Mouse (Mus musculus): ENCODE measurements around the gene Dchs2.

GRCm38 (mm10) chr3:83110163-83110562 is 17.6 kb upstream of the Dchs2 start:
- TF ChIP-seq POLR2A (IDR thresholded peaks at IDR 0.05; ENCODE audit: borderline replicate concordance, insufficient read depth, low read length) (no peak), CTCF (IDR thresholded peaks at IDR 0.05; ENCODE audit: borderline replicate concordance, insufficient read depth, low read depth, low read length) (no peak)

Data from cerebellum, adult 2 months (tissue).